Mouse (Mus musculus) ES-E14 (cell line): ENCODE results near the gene Rptor.

Experiments used
- HCFC1 ChIP-seq: IDR thresholded peaks from 2 replicates; pipeline ENCODE4 v1.6.1; 2012; ENCODE audit warnings: low read length, inconsistent platforms, borderline replicate concordance; ENCODE audit not compliant: insufficient read depth
- MAFK ChIP-seq: IDR thresholded peaks from 2 replicates; pipeline ENCODE4 v1.6.1; 2014; ENCODE audit warnings: mild to moderate bottlenecking, low read depth, low read length, inconsistent platforms; ENCODE audit not compliant: insufficient read depth
- ZC3H11A ChIP-seq: IDR thresholded peaks from 2 replicates; pipeline ENCODE4 v1.6.1; 2012; ENCODE audit warnings: low read depth, mild to moderate bottlenecking, inconsistent platforms, low read length, borderline replicate concordance
- ZNF384 ChIP-seq: IDR thresholded peaks from 2 replicates; pipeline ENCODE4 v1.6.1; 2012; ENCODE audit warnings: low read depth, low read length, inconsistent platforms

- TF ChIP-seq ZNF384: no peak
- no peak for TF ChIP-seq HCFC1
- no peak for TF ChIP-seq MAFK
- no peak for TF ChIP-seq ZC3H11A
Observed at GRCm38 (mm10) chr11:119943428-119943988, 340.8 kb downstream of the Rptor start.
